Mouse (Mus musculus): ENCODE results near the gene Gabbr2.

DNA sequence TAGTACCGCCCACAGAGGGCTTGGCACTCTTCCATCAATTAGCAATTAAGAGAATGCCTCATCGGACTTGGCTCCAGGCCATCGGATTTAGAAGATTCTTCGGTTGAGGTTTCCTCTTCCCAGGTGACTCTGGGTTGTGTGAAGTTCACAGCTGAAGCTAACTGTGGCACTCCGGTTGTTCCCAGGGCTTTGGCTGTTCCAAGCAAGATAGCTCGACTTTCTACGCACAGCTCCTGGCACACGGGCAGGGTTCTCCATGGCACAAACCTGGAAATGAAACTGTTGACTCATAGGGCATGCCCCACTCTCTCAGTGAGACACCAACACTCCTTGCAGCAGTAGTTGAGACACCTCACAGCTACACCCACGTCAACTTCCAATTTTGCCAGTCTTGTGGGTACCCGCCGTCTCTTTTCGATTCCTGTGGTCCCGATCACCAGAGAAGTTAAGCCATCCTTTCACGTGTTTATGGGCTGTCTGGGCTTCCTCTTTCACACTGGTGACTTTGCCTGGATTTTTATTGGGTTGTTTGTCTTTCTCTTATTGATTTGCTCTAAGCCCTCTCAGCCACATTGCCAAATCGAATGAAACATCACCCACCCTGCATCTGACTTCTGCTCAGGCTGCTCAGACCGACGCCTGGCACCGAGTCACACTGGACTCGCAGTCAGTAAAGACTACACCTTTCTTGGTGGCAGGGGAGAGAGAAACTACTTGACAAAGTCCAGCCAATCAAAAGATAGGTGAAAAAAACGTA is 105.9 kb downstream of the Gabbr2 start:
- no peak for TF ChIP-seq TAL1 (IDR thresholded peaks at IDR 0.05; ENCODE audit: low read length)
- no peak for TF ChIP-seq GATA1 (IDR thresholded peaks at IDR 0.05; ENCODE audit: low read length)

Data from erythroblast, embryonic 14.5 days (primary cell).